Mouse (Mus musculus) CH12F3 (cell line): Measurements from ENCODE around the gene Zfp994.
"Not testable (repeated sequence)": the region's sequence is repeated elsewhere in the genome, so short reads cannot be mapped to it uniquely, and the experiment has no call there.

ENCODE experiments used
- in situ Hi-C: fragments of 300-500 bp; cut with MboI; formaldehyde crosslinking; loops from 2 replicates; pipeline ENCODE4 v1.14.3; 2020; ENCODE audit warnings: low sequenced_read_pairs

The Zfp994 gene

DNA sequence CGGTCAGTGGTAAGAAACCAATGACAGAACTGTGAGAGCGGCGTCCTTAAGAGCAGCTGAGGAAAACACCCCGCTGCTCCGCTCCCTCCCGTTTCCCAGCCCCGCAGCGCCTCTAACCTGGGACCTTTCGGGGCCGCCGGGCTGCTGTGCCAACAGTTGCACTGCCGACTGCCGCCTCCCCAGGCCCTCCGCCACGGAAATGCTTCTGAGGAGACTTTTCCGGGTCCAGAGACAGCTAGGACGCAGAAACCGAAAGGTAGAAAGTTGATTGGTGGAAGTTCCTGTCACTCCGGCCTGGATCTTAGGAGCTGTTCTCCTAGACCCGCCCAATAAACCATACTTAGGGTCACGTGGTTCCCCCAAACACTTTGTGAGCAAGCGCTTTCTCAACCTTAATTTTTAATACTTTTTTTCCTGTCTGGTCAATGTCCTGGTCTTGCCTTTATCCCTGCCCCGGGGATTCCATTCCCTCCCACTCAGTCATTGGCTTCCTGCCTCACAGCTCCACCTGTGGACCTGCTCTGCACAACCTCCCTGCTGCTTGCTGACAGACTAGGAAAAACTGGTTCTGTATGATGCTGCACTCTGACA lies at the start of gene Zfp994:
Gene Zfp994, minus strand, starts transcription at position 195 of the 591 bp plus-strand sequence.
- in situ Hi-C loops: not testable (repeated sequence)

DNA sequence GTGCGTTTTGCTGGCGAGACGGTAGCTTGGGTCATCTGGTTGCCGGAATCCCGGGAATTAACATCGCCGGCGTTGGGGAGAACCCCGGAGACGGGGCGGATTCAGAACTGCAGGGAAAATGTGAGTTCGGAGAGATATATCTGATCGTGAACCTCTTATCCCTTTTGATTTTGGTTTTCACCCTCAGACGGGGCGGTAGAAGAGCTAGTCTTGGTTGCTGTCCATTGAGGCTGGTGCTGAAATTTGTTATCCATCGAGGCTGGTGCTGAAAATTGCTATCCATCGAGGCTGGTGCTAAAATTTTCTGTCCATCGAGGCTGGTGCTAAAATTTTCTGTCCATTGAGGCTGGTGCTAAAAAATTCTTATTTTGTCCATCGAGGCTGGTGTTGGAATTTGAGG lies 5.3 kb upstream of the Zfp994 start:
- in situ Hi-C loops: not testable (repeated sequence)

DNA sequence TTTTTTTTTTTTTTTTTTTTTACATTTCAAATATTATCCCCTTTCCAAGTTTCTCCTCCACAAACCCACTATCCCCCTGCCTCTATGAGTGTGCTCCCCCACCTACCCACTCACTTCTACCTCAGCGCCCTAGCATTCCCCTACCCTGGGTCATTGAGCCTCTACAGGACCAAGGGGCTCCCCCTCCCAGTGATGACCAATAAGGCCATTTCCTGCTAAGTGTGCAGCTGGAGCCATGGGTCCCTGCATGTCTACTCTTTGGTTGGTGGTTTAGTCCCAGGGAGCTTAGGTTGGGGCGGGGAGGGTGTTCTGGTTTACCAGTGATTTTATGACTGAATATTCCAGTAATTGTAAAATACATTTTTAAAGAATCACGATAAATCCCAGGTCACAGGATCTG lies 401 bp downstream of the Zfp994 start:
- in situ Hi-C loops: not testable (repeated sequence)

DNA sequence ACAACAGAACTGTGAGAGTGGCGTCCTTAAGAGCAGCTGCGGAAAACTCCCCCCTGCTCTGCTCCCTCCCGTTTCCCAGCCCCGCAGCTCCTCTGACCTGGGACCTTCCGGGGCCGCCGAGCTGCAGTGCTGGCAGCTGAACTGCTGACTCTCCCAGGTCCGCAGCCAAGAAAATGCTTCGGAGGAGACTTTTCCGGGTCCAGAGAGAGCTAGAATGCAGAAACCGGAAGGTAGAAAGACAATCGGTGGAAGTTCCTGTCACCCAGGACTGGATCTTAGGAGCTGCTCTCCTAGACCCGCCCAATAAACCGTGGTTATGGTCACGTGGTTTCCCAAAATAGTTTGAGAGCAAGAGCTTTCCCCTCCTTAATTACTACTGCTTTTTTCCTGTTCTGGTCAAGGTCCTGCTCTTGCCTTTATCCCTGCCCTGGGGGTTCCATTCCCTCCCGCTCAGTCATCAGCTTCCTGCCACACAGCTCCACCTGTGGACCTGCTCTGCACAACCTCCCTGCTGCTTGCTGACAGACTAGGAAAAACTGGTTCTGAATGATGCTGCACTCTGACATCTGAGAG lies 59.6 kb downstream of the Zfp994 start, which contains the start of gene Zfp947:
Gene Zfp947, minus strand, starts transcription at position 469 of the 573 bp plus-strand sequence.
- in situ Hi-C loops: not testable (repeated sequence)

DNA sequence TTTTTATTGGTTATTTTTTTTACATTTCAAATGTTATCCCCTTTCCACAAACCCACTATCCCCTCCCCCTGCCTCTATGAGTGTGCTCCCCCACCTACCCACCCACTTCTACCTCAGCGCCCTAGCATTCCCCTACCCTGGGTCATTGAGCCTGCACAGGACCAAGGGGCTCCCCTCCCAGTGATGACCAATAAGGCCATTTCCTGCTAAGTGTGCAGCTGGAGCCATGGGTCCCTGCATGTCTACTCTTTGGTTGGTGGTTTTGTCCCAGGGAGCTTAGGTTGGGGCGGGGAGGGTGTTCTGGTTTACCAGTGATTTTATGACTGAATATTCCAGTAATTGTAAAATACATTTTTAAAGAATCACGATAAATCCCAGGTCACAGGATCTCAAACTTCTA lies 60.1 kb downstream of the Zfp994 start:
- in situ Hi-C loops: not testable (repeated sequence)

DNA sequence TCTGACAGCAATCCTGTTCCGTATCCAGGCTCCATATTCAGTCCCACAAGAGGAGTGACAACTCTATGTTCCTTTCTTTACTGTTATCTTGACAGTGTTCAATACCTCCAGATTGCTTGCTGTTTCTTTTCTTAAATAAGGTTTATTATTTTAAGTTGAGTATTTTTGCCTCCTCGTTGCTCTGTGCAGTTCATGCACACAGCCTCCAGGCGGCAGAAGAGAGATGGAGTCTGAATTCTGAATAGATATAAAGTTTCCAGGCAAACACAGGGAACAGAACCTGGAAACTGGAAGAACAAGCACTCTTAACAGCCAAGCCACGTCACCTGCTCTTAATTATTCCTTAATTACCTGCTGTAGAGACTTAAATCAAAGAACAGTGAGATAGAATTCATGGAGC lies 71.5 kb downstream of the Zfp994 start:
- in situ Hi-C loops: not testable (repeated sequence)
